6 mouse cellular contexts compared by ENCODE assay signal in genomic region chr14:52972207-52973003, GRCm38 (mm10).
A peak's percentile ranks its signal among the peaks of the same experiment; 100 is the strongest.
DNase-seq lines count a peak whose midpoint lies in the region; ATAC-seq lines count a peak whose summit lies in the region.
"Not testable (repeated sequence)": the region's sequence is repeated elsewhere in the genome, so short reads cannot be mapped to it uniquely, and the experiment has no call there.

No protein-coding gene starts in this region.

- not testable (repeated sequence) for H3K27ac ChIP-seq in forebrain, embryonic 14.5 days (ENCODE audit: low read depth, low read length); hindbrain, embryonic 14.5 days; midbrain, embryonic 13.5 days; neural tube, embryonic 11.5 days (ENCODE audit: low read depth, low read length)

- H3K9me3 ChIP-seq in forebrain, embryonic 14.5 days (replicated peaks; ENCODE audit: control insufficient read depth, low read length); hindbrain, embryonic 14.5 days (ENCODE audit: control insufficient read depth, low read length); midbrain, embryonic 13.5 days; neural tube, embryonic 11.5 days (ENCODE audit: control insufficient read depth, low read length): not testable (repeated sequence)

- H3K4me3 ChIP-seq in forebrain, embryonic 14.5 days (ENCODE audit: low read depth, low read length); hindbrain, embryonic 14.5 days (replicated peaks; ENCODE audit: low read length); midbrain, embryonic 13.5 days (replicated peaks); neural tube, embryonic 11.5 days (ENCODE audit: low read depth, low read length): not testable (repeated sequence)

- not testable (repeated sequence) for H3K4me1 ChIP-seq in forebrain, embryonic 14.5 days (ENCODE audit: control insufficient read depth, insufficient read depth, low read length); hindbrain, embryonic 14.5 days (replicated peaks; ENCODE audit: control insufficient read depth, insufficient read depth, low read length); midbrain, embryonic 13.5 days (replicated peaks); neural tube, embryonic 11.5 days (ENCODE audit: control insufficient read depth, insufficient read depth, low read length)

- not testable (repeated sequence) for H3K9ac ChIP-seq in forebrain, embryonic 14.5 days (ENCODE audit: low read length); hindbrain, embryonic 14.5 days; midbrain, embryonic 13.5 days (replicated peaks); neural tube, embryonic 11.5 days (ENCODE audit: low read length)

- ATAC-seq in forebrain, embryonic 14.5 days: peak; percentile 81
- peak; percentile 72 for ATAC-seq in granulocyte monocyte progenitor cell, adult 5-6 weeks (replicated peaks; ENCODE audit: poor library complexity, severe bottlenecking)
- ATAC-seq in hindbrain, embryonic 14.5 days (ENCODE audit: low FRiP score): peak; percentile 92
- peak; percentile 88 for ATAC-seq in megakaryocyte, adult 5-6 weeks (ENCODE audit: poor library complexity, severe bottlenecking)
- ATAC-seq in midbrain, embryonic 13.5 days: peak; percentile 82
- ATAC-seq in neural tube, embryonic 11.5 days (ENCODE audit: insufficient read depth, low FRiP score, low TSS enrichment): peak; percentile 65; the same call in 1 of the 2 replicates

- H3K27me3 ChIP-seq in forebrain, embryonic 14.5 days (replicated peaks; ENCODE audit: control insufficient read depth, insufficient read depth, low read length); hindbrain, embryonic 14.5 days (ENCODE audit: control insufficient read depth, insufficient read depth, low read length); midbrain, embryonic 13.5 days; neural tube, embryonic 11.5 days (ENCODE audit: control insufficient read depth, insufficient read depth, low read length): not testable (repeated sequence)

- H3K36me3 ChIP-seq in forebrain, embryonic 14.5 days (ENCODE audit: control insufficient read depth, insufficient read depth, low read length); hindbrain, embryonic 14.5 days (replicated peaks; ENCODE audit: control insufficient read depth, insufficient read depth); midbrain, embryonic 13.5 days; neural tube, embryonic 11.5 days (ENCODE audit: control insufficient read depth, insufficient read depth, low read length): not testable (repeated sequence)

- H3K4me2 ChIP-seq in forebrain, embryonic 14.5 days (ENCODE audit: low read length); hindbrain, embryonic 14.5 days (replicated peaks); midbrain, embryonic 13.5 days (replicated peaks); neural tube, embryonic 11.5 days (ENCODE audit: low read depth): not testable (repeated sequence)

- no CpG with 5 or more reads among the region's 12 CpGs for WGBS in forebrain, embryonic 14.5 days
- WGBS in hindbrain, embryonic 14.5 days: no CpG with 5 or more reads among the region's 12 CpGs
- no CpG with 5 or more reads among the region's 12 CpGs for WGBS in midbrain, embryonic 13.5 days
- no CpG with 5 or more reads among the region's 12 CpGs for WGBS in neural tube, embryonic 11.5 days

- not testable (repeated sequence) for DNase-seq in forebrain, embryonic 14.5 days (ENCODE audit: low spot score); hindbrain, embryonic 14.5 days (ENCODE audit: low spot score); neural tube, embryonic 11.5 days (ENCODE audit: low spot score)
